Mouse (Mus musculus) heart, postnatal 0 days (tissue): Measurements from ENCODE around the gene Lrrc14b.

Source experiments
- CTCF ChIP-seq: IDR thresholded peaks from 2 replicates; pipeline ENCODE4 v1.5.1; 2016; ENCODE audit warnings: antibody characterized with exemption, control low read depth, low read depth
- EP300 ChIP-seq: IDR thresholded peaks from 2 replicates; pipeline ENCODE4 v1.6.1; 2016; ENCODE audit warnings: antibody characterized with exemption, low read depth

- peak; percentile 29 for TF ChIP-seq CTCF
- TF ChIP-seq EP300 = peak; percentile 87; the same call in 1 of the 2 replicates
Observed at GRCm38 (mm10) chr13:74363859-74364235, at the start of gene Lrrc14b.
